Mouse (Mus musculus) embryonic facial prominence, embryonic 13.5 days (tissue): Measurements from ENCODE around the gene Usp9y. TPM values are rescaled to one million over a fixed set of nuclear protein-coding genes. Genes with fewer than 3 reads are reported as not detected.
A peak's percentile ranks its signal among the peaks of the same experiment; 100 is the strongest.

ENCODE experiments used
- ATAC-seq: fragments of 200-750 bp; cut with Nextera tagmentation; 2 replicates; pipeline ENCODE4 v1.8.0; 2017; ENCODE audit warnings: low read depth; ENCODE audit not compliant: insufficient number of reproducible peaks, insufficient read depth, low FRiP score, low TSS enrichment
- H3K27ac ChIP-seq: fragments of 300-500 bp; sonication (generic); 2 replicates; pipeline ENCODE4 v1.5.1; 2015; ENCODE audit warnings: moderate library complexity, mild to moderate bottlenecking, inconsistent platforms
- H3K27me3 ChIP-seq: fragments of 300-500 bp; sonication (generic); 2 replicates; pipeline ENCODE4 v1.6.1; 2015; ENCODE audit warnings: mild to moderate bottlenecking, inconsistent platforms
- H3K36me3 ChIP-seq: fragments of 300-500 bp; sonication (generic); 2 replicates; pipeline ENCODE4 v1.6.1; 2015; ENCODE audit warnings: mild to moderate bottlenecking, inconsistent platforms
- H3K4me1 ChIP-seq: fragments of 300-500 bp; sonication (generic); 2 replicates; pipeline ENCODE4 v1.6.1; 2015; ENCODE audit warnings: inconsistent platforms
- H3K4me2 ChIP-seq: fragments of 300-500 bp; sonication (generic); 2 replicates; pipeline ENCODE4 v1.6.1; 2015; ENCODE audit warnings: moderate library complexity, mild to moderate bottlenecking, inconsistent platforms
- H3K4me3 ChIP-seq: fragments of 300-500 bp; sonication (generic); 2 replicates; pipeline ENCODE4 v1.5.1; 2015; ENCODE audit warnings: mild to moderate bottlenecking, inconsistent platforms
- H3K9ac ChIP-seq: fragments of 300-500 bp; sonication (generic); 2 replicates; pipeline ENCODE4 v1.6.1; 2015; ENCODE audit warnings: mild to moderate bottlenecking, inconsistent platforms
- H3K9me3 ChIP-seq: fragments of 300-500 bp; sonication (generic); 2 replicates; pipeline ENCODE4 v1.6.1; 2016; ENCODE audit warnings: inconsistent platforms
- WGBS: fragments of 180-500 bp; shearing (Covaris S2); methylation state at CpG from one replicate; pipeline ENCODE4 v1.1.7; 2015; ENCODE audit warnings: mixed read lengths; 5-methylcytosine and 5-hydroxymethylcytosine counted together
- polyA plus RNA-seq: library from polyadenylated mRNA; unstranded; fragments of >200 nt; fragmentation: Nextera tagmentation; extraction: Ambion mirVana; gene quantifications from 2 replicates; pipeline ENCODE4 v1.2.1, GENCODE M21; 2015

The Usp9y gene
- polyA plus RNA-seq, result not detected in 2 replicates

DNA sequence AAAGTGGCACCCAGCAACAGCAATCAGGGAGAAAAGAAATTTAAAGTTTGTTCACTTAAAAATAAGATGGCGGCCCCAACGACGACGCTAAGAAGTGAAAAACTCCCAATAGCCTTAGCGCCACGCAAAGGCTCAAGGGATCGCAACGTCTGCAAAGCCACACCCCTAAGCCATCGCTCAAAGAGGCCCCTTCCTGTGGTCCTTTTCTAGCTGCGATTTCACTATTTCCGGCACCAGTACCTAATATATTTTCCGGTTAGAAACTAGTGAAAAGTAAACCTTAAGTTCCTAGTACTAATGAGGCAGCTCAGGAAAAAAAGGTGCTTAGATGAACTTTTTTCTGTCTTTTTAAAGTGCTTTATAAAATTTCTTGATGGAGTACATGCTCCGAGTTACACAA lies at the start of gene Usp9y:
Usp9y (minus strand) TSS at position 101 of the 400 bp plus-strand sequence.
- H3K4me3 ChIP-seq, result no peak within 1 kb of the TSS
- H3K9me3 ChIP-seq, result no peaks in the 10 kb centered on the region
- no peak within 1 kb of the TSS for H3K4me2 ChIP-seq
- H3K27ac ChIP-seq, result no peak within 1 kb of the TSS
- no peaks in the 10 kb centered on the region for H3K4me1 ChIP-seq
- WGBS, result 86% methylated on average over 13 of the region's 13 CpGs
- no peak for ATAC-seq
- H3K27me3 ChIP-seq, result no peaks in the 10 kb centered on the region
- no peaks in the 10 kb centered on the region for H3K36me3 ChIP-seq
- H3K9ac ChIP-seq, result no peak within 1 kb of the TSS

- Histone ChIP-seq H3K9ac (no peak overlapping the region), H3K36me3 (no peaks in the 10 kb centered on the region), H3K4me2 (no peak overlapping the region), H3K27me3 (no peaks in the 10 kb centered on the region), H3K27ac (no peak overlapping the region), H3K4me1 (no peaks in the 10 kb centered on the region), H3K9me3 (no peaks in the 10 kb centered on the region), H3K4me3 (no peak overlapping the region)
- ATAC-seq, result no peak
Measured at GRCm38 (mm10) chrY:1293708-1294107, 165.9 kb downstream of the Usp9y start.

GRCm38 (mm10) chrY:1286171-1286795 lies 173.3 kb downstream of the Usp9y start, which contains the start of gene Ddx3y:
Ddx3y (minus strand) TSS chrY:1286629.
- no peak; the same call in 1 of the 2 replicates for ATAC-seq

DNA sequence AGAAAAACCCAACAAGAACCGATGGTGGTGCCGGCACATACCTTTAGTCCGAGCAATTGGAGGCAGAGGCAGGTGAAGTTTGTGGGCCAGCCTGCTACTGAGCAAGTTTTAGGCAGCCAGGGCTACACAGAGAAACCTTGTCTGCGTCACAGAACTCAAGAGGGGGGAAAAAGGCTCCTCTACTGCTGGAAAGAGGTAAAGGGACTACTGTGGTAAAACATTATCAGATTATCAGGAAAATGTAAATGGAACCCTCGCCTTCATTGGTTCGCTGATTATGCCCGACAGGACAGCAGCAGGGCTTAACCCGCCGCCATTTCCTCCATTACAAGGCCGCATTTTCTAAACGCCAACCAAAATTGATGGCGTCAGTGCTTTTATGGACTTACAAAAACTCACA lies 173.8 kb downstream of the Usp9y start:
- Histone ChIP-seq H3K4me2 (peak overlapping the region; percentile 45), H3K27me3 (no peaks in the 10 kb centered on the region), H3K4me1 (no peaks in the 10 kb centered on the region), H3K36me3 (no peaks in the 10 kb centered on the region), H3K27ac (peak overlapping the region; percentile 68; the same call in 1 of the 2 replicates), H3K9ac (peak overlapping the region; percentile 58), H3K4me3 (peak overlapping the region; percentile 46), H3K9me3 (no peaks in the 10 kb centered on the region)
- 2% methylated on average over 7 of the region's 12 CpGs for WGBS
- ATAC-seq, result no peak

More at GRCm38 (mm10) chrY:1286171-1286795, 173.3 kb downstream of the Usp9y start, which contains the start of gene Ddx3y:
- H3K4me1 ChIP-seq, result no peaks in the 10 kb centered on the region
- WGBS, result 3% methylated on average over 31 of the region's 31 CpGs
- peak within 1 kb of the TSS; percentile 68 for H3K27ac ChIP-seq
- peak within 1 kb of the TSS; percentile 45 for H3K4me2 ChIP-seq
- H3K9ac ChIP-seq, result peak within 1 kb of the TSS; percentile 58
- no peaks in the 10 kb centered on the region for H3K9me3 ChIP-seq
- H3K27me3 ChIP-seq, result no peaks in the 10 kb centered on the region
- no peaks in the 10 kb centered on the region for H3K36me3 ChIP-seq
- peak within 1 kb of the TSS; percentile 46 for H3K4me3 ChIP-seq

Other genes with a start within 250 kb of the Usp9y start
- gene Uty, start 214.0 kb downstream of the Usp9y start, polyA plus RNA-seq, result 17.0 and 17.4 TPM in 2 replicates
- gene Ddx3y, start 173.2 kb downstream of the Usp9y start, polyA plus RNA-seq, result 32.8 and 36.2 TPM in 2 replicates